Mouse (Mus musculus): ENCODE results near the gene Gm10639.
"Not testable (repeated sequence)": the region's sequence is repeated elsewhere in the genome, so short reads cannot be mapped to it uniquely, and the experiment has no call there.

The Gm10639 gene

DNA sequence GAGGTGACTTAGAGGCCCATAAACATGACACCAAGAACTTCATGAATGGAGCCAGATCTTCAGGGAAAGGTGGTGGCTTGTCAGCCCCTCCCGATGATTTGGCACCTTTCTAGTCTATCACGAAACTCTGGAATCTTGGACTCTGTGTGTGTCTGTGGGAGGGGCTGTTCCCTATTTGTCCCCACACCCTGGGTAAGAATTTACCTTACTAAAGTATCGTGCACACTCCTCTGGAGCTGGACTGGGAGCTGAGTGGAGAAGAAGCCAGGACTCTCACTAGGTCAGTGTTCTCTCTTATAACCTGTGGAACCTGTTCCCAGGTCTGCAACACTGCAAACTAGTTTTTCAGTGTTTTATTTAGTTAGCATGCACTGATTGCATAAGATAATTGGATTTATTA is at the start of gene Gm10639:
Gene Gm10639 (plus strand): TSS at position 201 of the 400 bp plus-strand sequence.
- DNase-seq (ENCODE audit: low spot score): not testable (repeated sequence)

DNA sequence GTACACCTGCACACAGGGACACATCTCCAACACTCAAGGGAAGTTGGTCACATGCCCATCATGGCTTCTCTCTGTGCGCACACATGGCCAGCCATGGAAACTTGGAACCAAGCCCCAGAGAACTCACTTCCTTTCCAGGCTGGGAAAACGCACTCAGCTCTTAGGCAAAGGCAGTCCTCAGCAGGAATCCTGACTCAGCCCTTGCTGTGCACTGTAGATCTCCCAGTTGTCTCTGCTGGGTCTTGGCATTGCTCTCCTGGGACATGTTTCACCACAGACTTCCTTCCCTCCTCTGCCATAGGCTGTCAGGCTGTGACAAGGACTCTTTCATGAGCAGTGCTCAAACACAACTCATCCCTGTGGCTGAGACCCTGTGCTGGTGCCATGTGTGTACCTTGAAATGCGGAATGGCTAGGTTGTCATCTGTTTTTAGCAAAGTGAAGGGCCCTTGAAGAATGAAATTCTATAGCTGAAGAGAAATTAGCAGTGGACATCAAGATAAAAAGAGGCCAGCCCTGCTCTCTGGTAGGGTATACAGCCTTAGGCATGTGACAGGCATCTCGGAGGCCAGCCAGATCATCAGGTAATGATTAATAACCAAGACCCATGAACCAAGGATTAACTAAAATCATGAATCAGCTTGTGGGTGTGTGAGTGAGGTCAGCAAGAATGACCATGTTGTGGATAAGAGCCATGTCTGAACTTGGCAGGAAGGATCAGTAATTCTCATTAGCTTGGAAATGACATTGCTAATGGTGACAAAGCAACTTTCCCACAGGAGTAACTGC is 33.8 kb upstream of the Gm10639 start:
- not testable (repeated sequence) for DNase-seq (ENCODE audit: low spot score)

DNA sequence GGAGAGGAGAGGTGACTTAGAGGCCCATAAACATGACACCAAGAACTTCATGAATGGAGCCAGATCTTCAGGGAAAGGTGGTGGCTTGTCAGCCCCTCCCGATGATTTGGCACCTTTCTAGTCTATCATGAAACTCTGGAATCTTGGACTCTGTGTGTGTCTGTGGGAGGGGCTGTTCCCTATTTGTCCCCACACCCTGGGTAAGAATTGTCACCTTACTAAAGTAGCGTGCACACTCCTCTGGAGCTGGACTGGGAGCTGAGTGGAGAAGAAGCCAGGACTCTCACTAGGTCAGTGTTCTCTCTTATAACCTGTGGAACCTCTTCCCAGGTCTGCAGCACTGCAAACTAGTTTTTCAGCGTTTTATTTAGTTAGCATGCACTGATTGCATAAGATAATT is 32.8 kb upstream of the Gm10639 start, which contains the start of gene Gm3776:
Gene Gm3776 (plus strand): TSS at position 216 of the 400 bp plus-strand sequence.
- DNase-seq (ENCODE audit: low spot score): not testable (repeated sequence)

DNA sequence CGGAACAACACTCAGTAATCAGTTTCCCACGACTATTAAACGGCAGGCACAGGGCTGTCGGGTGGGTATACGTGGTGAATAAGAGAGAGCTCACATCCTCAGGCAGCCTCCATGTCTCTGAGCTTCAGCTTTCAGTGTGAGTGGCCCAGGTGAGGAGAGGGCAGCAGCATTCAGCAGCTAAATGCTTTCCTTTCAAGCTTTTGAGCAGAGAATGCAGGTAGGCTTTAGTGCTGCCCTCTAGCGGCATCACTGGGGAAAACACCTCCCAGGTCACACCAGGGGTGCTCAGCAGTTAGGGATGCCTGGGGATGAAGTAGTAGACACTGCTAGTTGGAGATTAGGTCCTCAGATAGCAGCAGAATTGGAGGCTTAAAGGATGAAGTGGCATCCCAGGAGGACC is 30.0 kb upstream of the Gm10639 start:
- not testable (repeated sequence) for DNase-seq (ENCODE audit: low spot score)

DNA sequence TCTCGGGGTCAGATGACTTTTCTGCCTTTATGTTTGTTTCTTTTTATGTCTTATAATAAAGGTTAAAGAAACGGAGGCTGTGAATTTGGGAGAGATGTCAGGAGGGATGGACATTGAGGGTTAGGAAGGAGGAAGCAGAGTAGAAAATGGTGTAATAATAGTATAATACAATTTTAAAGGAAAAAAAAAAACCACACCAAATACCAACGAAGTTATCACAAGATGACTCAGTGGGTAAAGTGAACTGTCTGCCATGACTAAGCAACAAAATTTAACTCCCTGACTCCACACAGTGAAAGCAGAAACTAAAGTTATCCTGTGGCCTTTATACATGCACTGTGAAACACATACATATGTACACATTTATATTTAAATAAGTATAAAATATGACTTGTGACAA is 18.8 kb upstream of the Gm10639 start:
- not testable (repeated sequence) for DNase-seq (ENCODE audit: low spot score)

DNA sequence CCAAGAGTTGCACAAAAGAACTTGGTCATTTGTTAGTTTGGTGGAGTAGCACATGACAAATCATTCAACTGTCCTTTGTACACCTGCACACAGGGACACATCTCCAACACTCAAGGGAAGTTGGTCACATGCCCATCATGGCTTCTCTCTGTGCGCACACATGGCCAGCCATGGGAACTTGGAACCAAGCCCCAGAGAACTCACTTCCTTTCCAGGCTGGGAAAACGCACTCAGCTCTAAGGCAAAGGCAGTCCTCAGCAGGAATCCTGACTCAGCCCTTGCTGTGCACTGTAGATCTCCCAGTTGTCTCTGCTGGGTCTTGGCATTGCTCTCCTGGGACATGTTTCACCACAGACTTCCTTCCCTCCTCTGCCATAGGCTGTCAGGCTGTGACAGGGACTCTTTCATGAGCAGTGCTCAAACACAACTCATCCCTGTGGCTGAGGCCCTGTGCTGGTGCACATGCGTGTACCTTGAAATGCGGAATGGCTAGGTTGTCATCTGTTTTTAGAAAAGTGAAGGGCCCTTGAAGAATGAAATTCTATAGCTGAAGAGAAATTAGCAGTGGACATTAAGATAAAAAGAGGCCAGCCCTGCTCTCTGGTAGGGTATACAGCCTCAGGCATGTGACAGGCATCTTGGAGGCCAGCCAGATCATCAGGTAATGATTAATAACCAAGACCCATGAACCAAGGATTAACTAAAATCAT is 7.6 kb upstream of the Gm10639 start:
- DNase-seq (ENCODE audit: low spot score): not testable (repeated sequence)

DNA sequence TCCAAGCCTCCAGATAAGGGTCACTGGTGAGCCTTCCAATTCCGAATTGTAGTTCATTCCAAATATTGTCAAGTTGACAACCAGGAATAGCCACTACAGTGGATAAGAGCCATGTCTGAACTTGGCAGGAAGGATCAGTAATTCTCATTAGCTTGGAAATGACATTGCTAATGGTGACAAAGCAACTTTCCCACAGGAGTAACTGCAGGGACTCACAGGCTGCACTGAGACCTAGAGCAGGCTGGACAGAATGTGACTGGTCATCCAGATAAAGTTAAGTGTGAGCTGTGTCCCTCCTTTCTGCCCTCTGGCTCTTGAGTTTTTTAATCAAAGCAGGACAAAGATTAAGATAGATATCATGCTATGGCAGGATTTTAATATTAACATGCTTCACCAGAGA is 660 bp upstream of the Gm10639 start:
- not testable (repeated sequence) for DNase-seq (ENCODE audit: low spot score)

DNA sequence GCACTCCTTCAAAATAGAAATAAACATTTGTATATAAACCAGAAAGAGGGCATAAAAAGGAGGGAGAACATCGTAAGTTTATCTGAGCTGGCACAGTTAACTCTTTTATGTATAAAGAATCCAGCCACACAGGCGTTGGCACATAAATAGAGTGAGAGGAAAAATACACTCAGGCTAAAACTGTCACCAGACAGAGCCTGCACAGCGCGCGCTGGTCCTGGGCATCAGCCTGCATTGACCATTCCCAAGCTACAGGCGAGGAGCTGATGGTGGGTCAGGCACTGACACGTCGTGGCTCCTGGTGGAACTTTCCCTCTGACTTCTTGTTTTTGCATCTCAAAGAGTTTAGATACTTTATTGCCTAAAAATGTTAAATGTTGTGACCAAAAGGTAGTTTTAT is 2.7 kb downstream of the Gm10639 start:
- not testable (repeated sequence) for DNase-seq (ENCODE audit: low spot score)

DNA sequence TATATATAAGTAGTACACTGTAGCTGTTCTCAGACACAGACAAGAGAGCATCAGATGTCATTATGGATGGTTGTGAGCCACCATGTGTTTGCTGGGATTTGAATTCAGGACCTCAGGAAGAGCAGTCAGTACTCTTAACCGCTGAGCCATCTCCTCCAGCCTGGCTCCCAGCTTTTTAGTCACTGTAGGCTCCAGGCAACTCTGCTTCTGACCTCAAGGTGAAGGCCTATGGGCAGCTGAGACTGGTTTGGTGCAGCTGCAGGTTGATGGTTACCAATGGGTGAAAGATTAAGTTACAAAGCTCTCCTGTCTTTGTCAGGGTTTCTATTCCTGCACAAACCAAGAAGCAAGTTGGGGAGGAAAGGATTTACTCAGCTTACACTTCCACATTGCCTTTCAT is 4.0 kb downstream of the Gm10639 start:
- not testable (repeated sequence) for DNase-seq (ENCODE audit: low spot score)

DNA sequence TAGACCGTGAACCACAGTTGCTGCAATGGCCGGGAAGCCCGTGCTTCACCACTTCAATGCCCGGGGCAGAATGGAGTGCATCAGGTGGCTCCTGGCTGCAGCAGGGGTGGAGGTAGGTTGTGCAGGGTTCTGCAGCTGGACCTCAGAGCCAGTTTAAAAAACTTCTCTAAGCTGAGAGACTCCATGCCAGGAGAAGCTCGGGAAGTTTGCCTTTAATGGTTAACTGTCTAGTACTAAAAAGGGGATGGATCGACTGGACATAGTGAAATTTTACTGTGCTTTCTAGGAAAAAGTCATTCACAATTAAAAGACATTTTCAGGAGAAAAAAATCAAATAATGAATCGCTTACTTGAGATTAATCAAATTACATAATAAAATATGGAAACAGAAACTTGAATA is 5.1 kb downstream of the Gm10639 start:
- DNase-seq (ENCODE audit: low spot score): not testable (repeated sequence)

DNA sequence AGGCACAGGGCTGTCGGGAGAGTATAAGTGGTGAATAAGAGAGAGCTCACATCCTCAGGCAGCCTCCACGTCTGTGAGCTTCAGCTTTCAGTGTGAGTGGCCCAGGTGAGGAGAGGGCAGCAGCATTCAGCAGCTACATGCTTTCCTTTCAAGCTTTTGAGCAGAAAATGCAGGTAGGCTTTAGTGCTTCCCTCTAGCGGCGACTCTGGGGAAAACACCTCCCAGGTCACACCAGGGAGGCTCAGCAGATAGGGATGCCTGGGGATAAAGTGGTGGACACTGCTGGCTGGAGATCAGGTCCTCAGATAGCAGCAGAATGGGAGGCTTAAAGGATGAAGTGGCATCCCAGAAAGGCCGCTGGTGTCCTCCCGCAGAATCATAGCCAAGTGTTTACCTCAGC is 6.4 kb downstream of the Gm10639 start:
- peak; percentile 76 for DNase-seq (ENCODE audit: low spot score)

DNA sequence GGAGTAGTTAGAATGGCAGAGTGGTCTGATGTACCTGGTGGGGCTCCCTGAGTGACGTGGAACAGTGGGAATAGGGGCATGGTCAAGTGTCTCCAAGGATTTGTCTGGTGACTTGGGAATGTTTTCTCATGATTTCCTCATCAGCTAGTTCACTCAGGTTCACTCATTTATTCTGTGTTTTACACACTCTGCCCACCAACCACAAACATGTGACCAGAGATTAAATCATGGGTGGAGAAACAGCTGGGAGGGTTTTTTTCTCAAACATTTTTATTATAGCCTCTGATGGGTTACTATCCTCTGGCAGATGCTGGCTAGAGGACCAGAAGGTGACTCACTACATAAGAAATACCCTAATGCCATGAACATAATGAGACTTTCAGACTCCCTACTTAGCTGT is 8.5 kb downstream of the Gm10639 start:
- no peak for DNase-seq (ENCODE audit: low spot score)

DNA sequence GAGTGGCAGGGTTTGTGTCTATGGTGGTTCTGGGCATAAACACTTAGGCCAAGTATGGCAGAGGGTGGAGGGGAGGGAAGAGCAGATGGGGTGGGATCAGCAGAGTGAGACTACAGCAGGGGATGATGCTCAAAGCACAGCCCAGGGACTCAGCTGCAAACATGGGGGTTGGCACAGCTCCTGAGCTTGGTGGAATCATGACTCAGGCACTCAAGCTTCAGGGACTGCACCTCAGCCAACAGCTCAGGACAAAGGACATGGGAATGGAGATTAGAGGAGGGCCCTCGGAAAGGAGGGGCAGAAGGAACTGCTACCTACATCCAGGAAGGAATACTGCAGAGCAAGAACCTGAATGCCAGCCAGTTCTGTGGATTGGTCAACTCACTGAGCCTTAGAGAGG is 9.4 kb downstream of the Gm10639 start:
- not testable (repeated sequence) for DNase-seq (ENCODE audit: low spot score)

DNA sequence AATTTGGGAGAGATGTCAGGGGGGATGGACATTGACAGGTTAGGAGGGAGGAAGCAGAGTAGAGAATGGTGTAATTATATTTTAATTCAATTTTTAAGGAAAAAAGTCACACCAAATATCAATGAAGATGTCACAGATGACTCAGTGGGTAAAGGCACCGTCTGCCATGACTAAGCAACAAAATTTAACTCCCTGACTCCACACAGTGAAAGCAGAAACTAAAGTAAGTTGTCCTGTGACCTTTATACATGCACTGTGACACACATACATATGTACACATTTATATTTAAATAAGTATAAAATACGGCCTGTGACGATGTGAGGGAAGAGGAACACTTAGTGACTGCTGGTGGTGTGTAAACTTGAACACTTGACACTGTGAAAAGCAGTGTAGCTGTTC is 18.4 kb downstream of the Gm10639 start:
- not testable (repeated sequence) for DNase-seq (ENCODE audit: low spot score)

DNA sequence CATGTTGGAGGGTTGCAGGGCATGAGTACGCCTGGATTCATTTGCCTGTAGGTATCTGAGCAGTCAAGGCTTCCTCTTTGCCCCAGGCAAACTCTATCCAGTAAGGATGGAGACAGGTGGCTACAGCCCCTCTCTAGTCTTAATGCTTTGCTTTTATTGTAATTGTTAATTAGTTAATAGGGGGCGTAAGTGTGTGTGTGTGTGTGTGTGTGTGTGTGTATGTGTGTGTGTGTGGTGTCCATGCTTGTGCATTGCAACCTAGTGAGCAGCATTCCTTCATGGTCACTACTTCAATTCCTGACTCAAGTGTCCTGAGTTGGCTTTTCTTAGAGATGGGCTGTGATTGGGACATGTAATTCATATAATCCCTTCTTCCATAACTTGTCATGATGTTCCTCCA is 25.0 kb downstream of the Gm10639 start, which contains the start of gene Omt2a:
Gene Omt2a (minus strand): TSS at position 101 of the 400 bp plus-strand sequence.
- no peak for DNase-seq (ENCODE audit: low spot score)

DNA sequence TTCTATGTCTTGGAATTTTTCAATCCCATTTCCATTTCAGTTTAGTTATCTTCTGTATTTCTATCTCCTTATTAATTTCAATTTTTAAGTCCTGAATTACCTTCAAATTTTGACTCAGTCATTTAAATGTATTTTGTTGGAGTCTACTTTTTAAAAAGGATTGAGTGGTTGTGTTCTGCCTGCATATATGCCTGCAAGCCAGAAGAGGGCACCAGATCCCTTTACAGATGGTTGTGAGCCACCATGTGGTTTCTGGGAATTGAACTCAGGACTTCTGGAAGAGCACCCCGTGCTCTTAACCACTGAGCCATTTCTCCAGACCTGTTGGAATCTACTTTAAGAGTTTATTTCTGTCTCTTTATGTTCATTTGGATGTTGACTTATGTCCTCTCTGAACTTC is 29.8 kb downstream of the Gm10639 start:
- peak; percentile 33 for DNase-seq (ENCODE audit: low spot score)

DNA sequence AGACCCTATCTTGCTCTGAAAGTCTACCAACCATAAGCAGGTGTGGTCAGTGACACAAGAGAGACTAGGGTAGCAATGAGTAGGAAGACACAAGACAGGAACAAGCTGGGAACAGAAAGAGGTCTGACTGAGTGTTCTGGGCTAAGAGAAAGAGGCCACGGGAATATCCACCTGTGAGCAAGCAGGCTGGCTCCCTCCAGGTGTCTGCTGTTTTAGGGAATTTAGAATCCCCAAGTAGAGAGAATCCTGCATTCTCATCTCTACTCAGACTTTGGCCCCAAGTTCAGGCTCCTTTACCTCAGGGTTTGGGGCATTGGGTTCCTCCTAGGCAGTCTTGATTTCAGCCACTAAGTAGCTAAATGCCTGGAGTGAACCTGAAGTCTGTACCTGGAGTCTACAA is 37.6 kb downstream of the Gm10639 start, which contains the start of gene Omt2b:
Gene Omt2b (plus strand): TSS at position 301 of the 400 bp plus-strand sequence.
- DNase-seq (ENCODE audit: low spot score): not testable (repeated sequence)

DNA sequence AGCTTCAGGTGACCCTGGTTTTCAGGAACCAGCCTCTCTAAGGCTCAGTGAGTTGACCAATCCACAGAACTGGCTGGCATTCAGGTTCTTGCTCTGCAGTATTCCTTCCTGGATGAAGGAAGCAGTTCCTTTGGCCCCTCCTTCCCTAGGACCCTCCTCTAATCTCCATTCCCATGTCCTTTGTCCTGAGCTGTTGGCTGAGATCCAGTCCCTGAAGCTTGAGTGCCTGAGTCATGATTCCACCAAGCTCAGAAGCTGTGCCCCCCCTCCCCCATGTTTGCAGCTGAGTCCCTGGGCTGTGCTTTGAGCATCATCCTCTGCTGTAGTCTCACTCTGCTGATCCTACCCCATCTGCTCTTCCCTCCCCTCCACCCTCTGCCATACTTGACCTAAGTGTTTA is 47.3 kb downstream of the Gm10639 start:
- not testable (repeated sequence) for DNase-seq (ENCODE audit: low spot score)

DNA sequence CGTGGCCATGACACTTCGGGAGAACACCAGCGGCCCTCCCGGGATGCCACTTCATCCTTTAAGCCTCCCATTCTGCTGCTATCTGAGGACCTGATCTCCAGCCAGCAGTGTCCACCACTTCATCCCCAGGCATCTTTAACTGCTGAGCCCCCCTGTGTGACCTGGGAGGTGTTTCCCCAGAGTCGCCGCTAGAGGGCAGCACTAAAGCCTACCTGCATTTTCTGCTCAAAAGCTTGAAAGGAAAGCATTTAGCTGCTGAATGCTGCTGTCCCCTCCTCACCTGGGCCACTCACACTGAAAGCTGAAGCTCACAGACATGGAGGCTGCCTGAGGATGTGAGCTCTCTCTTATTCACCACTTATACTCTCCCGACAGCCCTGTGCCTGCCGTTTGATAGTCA is 50.6 kb downstream of the Gm10639 start:
- peak; percentile 72 for DNase-seq (ENCODE audit: low spot score)

DNA sequence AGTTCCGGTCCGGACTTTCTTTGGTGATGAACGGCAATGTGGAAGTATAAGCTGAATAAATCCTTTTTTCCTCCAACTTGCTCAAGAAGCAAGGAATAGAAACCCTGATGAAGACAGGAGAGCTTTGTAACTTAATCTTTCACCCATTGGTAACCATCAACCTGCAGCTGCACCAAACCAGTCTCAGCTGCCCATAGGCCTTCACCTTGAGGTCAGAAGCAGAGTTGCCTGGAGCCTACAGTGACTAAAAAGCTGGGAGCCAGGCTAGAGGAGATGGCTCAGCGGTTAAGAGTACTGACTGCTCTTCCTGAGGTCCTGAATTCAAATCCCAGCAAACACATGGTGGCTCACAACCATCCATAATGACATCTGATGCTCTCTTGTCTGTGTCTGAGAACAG is 52.8 kb downstream of the Gm10639 start:
- DNase-seq (ENCODE audit: low spot score): not testable (repeated sequence)

DNA sequence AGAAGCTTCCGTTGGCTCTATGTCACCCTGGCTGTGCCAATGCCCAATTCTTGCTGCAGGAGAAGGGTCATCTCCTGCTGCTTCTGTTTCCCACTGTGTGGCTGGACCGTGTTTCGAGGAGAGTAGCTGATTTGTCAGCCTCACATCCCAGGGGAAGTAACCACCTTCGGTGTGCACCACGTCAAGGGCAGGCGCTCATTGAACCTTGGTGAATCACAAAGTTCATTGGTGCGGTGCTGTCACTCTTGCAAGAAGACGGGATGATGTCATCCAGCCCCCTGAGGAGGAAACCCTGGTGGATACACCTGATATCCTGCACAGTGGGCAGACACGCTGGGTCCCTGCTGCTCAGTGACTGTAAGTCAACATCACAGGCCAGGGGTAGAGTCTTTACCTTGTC is 53.3 kb downstream of the Gm10639 start:
- DNase-seq (ENCODE audit: low spot score): not testable (repeated sequence)

DNA sequence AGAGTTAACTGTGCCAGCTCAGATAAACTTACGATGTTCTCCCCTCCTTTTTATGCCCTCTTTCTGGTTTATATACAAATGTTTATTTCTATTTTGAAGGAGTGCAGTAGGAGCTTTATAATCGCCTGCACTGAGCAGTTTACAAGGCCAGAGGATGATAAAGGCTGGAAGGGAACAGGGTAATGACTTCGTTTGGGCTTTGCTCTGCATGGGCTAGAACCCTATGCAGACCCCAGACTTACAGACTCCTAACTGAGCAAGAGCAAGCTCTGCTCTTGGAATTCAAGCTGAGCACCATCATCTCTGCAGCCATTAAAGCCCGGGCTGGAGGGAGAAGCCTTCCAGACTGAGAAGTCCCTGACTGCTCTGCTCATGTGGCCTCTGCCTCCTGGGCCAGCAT is 55.5 kb downstream of the Gm10639 start:
- not testable (repeated sequence) for DNase-seq (ENCODE audit: low spot score)

DNA sequence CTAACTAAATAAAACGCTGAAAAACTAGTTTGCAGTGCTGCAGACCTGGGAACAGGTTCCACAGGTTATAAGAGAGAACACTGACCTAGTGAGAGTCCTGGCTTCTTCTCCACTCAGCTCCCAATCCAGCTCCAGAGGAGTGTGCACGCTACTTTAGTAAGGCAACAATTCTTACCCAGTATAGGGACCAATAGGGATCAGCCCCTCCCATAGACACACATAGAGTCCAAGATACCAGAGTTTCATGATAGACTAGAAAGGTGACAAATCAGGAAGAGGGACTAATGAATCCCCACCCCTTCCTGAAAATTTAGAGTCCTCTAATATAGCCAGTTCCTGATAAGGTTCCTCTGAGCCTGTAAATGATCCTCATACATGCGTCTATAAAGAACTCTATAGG is 57.3 kb downstream of the Gm10639 start:
- no peak for DNase-seq (ENCODE audit: low spot score)
